Mouse (Mus musculus) spleen, adult 10 weeks (tissue): ENCODE measurements around the gene Srgap3. TPM values are rescaled to one million over a fixed set of nuclear protein-coding genes. Genes with fewer than 3 reads are reported as not detected.

Experiments used
- polyA plus RNA-seq: library from polyadenylated mRNA; stranded (reverse); fragments of 350-450 nt; fragmentation: Illumina TruSeq; extraction: RNeasy Lipid Tissue Mini Kit (QIAGEN cat#74804); gene quantifications from one replicate; pipeline ENCODE4 v1.2.3, GENCODE M21; 2015; ENCODE audit warnings: low replicate concordance; ENCODE audit not compliant: insufficient read depth

Srgap3 gene
- polyA plus RNA-seq, result 6.9 TPM

GRCm38 (mm10) chr6:112946895-112947436, at the start of gene Srgap3:
Gene Srgap3 (minus strand): TSS chr6:112947266.

GRCm38 (mm10) chr6:112696056-112696950, 250.8 kb downstream of the Srgap3 start, which contains the start of gene Rad18:
Gene Rad18 (minus strand): TSS chr6:112696686.

Other genes starting within 250 kb of the Srgap3 start
- 88.0 TPM for gene Thumpd3, start 99.0 kb upstream of the Srgap3 start, polyA plus RNA-seq
- 105 TPM for gene Setd5, start 130.1 kb upstream of the Srgap3 start, polyA plus RNA-seq
- gene Lhfpl4, start 248.1 kb upstream of the Srgap3 start, polyA plus RNA-seq, result 0.06 TPM